Mouse (Mus musculus): ENCODE results near the gene Atp1a1.

Atp1a1 gene

GRCm38 (mm10) chr3:101611813-101612491 is 7.5 kb upstream of the Atp1a1 start:
- in situ Hi-C loops (cut with MboI, MseI), result no loop called here

GRCm38 (mm10) chr3:101611012-101611812 is 6.7 kb upstream of the Atp1a1 start:
- in situ Hi-C loops (cut with MboI, MseI), result no loop called here

GRCm38 (mm10) chr3:101609302-101609701 is 4.8 kb upstream of the Atp1a1 start:
- in situ Hi-C loops (cut with MboI, MseI), result loop anchor here (10.0 kb wide), 1 partner anchor 1165 kb away; no protein-coding TSS in a partner anchor

- in situ Hi-C loops (cut with MboI, MseI), result loop anchor here (10.0 kb wide), 1 partner anchor 1162 kb away; no protein-coding TSS in a partner anchor
These were observed 2.5 kb upstream of the Atp1a1 start for GRCm38 (mm10) chr3:101606861-101607455.

GRCm38 (mm10) chr3:101605721-101606120 is 1.2 kb upstream of the Atp1a1 start:
- in situ Hi-C loops (cut with MboI, MseI), result loop anchor here (10.0 kb wide), 1 partner anchor 1161 kb away; no protein-coding TSS in a partner anchor

- in situ Hi-C loops (cut with MboI, MseI), result loop anchor here (10.0 kb wide), 1 partner anchor 1160 kb away; no protein-coding TSS in a partner anchor
These were observed 807 bp upstream of the Atp1a1 start for GRCm38 (mm10) chr3:101605291-101605690.

- in situ Hi-C loops (cut with MboI, MseI), result loop anchor here (10.0 kb wide), 1 partner anchor 1159 kb away; no protein-coding TSS in a partner anchor
These were observed 579 bp downstream of the Atp1a1 start for GRCm38 (mm10) chr3:101603661-101604549.

- in situ Hi-C loops (cut with MboI, MseI), result loop anchor here (10.0 kb wide), 1 partner anchor 1158 kb away; no protein-coding TSS in a partner anchor
These were observed 1.3 kb downstream of the Atp1a1 start for GRCm38 (mm10) chr3:101603194-101603593.

- in situ Hi-C loops (cut with MboI, MseI), result loop anchor here (10.0 kb wide), 1 partner anchor 1158 kb away; no protein-coding TSS in a partner anchor
These were observed 1.9 kb downstream of the Atp1a1 start for GRCm38 (mm10) chr3:101602511-101603055.

GRCm38 (mm10) chr3:101601687-101602086 is 2.8 kb downstream of the Atp1a1 start:
- in situ Hi-C loops (cut with MboI, MseI), result loop anchor here (10.0 kb wide), 1 partner anchor 1157 kb away; no protein-coding TSS in a partner anchor

GRCm38 (mm10) chr3:101601003-101601525 is 3.4 kb downstream of the Atp1a1 start:
- in situ Hi-C loops (cut with MboI, MseI), result loop anchor here (10.0 kb wide), 1 partner anchor 1156 kb away; no protein-coding TSS in a partner anchor

- in situ Hi-C loops (cut with MboI, MseI), result loop anchor here (10.0 kb wide), 1 partner anchor 1155 kb away; no protein-coding TSS in a partner anchor
These were observed 4.4 kb downstream of the Atp1a1 start for GRCm38 (mm10) chr3:101599920-101600741.

GRCm38 (mm10) chr3:101599191-101599919 is 5.1 kb downstream of the Atp1a1 start:
- in situ Hi-C loops (cut with MboI, MseI), result no loop called here

GRCm38 (mm10) chr3:101598231-101598905 is 6.1 kb downstream of the Atp1a1 start:
- in situ Hi-C loops (cut with MboI, MseI), result no loop called here

GRCm38 (mm10) chr3:101597317-101598096 is 7.0 kb downstream of the Atp1a1 start:
- in situ Hi-C loops (cut with MboI, MseI), result no loop called here

GRCm38 (mm10) chr3:101596686-101597085 is 7.8 kb downstream of the Atp1a1 start:
- in situ Hi-C loops (cut with MboI, MseI), result no loop called here

All from regulatory T cell (primary cell).